Mouse (Mus musculus) heart, postnatal 10 days (tissue): Measurements from ENCODE around the gene Gabbr2. TPM values are rescaled to one million over a fixed set of nuclear protein-coding genes. Genes with fewer than 3 reads are reported as not detected.
A peak's percentile ranks its signal among the peaks of the same experiment; 100 is the strongest.

Experiments
- DNase-seq, 2 experiments: peaks; one replicate each; pipeline ENCODE4 v3.0.0; 2021
- intact Hi-C: fragments of 180-260 bp; cut with DNase I; formaldehyde crosslinking; loops from one replicate; pipeline ENCODE4 v1.15.1; 2025
- total RNA-seq, 2 experiments: library from RNA; stranded (reverse); gene quantifications; 2 replicates each; pipeline ENCODE4 v1.2.3; 2021

The Gabbr2 gene
- total RNA-seq, 2 experiments from 2014 or later: 0.05 to 0.31 TPM

DNA sequence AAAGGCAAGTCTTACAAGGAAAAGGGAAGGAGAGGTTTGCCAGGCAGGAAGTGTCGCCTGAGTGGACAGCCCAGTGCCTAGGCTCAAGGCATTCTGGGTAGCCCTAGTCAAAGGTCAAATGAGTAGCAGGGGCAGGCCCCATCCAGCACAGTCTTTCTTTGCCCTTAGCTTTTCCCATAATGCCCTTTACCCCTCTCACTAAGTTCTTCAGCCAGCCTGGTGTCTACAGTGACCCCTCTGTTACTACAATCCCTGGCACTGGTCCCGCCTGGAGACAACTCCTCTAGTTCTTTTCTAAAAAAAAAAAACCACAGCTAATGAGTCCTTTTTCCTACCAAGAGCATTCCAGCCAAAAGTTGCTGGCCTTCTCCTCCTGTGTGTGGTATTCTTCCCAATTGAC, 122.3 kb downstream of the Gabbr2 start:
- DNase-seq: no peak
- intact Hi-C loops: no loop called here

DNA sequence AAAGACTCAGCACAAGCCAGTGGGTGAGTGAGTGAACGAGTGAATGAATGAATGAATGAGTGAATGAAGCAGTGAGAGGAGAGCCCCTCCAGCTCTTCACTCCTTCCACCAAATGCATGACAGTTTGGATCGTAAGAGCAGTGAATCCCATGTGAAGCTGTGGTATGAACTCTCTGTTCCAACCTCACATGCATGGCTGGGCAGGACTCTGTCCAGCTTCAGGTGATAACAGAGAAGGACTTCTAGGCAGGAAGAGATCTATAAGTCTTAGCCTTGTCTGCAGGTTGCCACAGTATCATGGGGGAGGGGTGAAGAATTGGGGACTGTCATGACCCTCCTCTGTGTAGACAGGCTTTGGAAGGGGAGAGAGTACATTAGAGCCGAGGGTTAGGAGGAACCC, 122.8 kb downstream of the Gabbr2 start:
- intact Hi-C loops: no loop called here

DNA sequence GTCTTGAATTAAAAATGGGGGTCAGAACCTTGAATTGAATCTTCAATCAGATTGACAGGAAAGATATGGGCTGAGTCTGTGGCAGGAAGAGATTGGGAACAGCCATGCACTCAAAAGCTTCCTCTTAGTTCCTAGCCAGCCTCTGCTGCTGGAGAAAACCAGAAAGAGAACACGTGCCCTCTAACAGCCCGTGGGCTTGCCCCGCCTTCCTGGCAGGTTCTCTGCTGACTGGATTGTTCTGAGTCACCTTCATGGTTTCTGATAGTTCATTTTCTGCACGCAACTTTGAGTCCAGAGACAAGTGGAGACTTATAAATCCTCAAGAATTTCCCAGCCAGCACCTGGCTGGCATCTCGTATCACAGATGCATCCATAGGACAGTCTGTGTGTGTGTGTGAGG, 123.5 kb downstream of the Gabbr2 start:
- no peak for DNase-seq
- intact Hi-C loops: no loop called here

More for the DNA sequence above, 122.8 kb downstream of the Gabbr2 start:
- no peak for DNase-seq

DNA sequence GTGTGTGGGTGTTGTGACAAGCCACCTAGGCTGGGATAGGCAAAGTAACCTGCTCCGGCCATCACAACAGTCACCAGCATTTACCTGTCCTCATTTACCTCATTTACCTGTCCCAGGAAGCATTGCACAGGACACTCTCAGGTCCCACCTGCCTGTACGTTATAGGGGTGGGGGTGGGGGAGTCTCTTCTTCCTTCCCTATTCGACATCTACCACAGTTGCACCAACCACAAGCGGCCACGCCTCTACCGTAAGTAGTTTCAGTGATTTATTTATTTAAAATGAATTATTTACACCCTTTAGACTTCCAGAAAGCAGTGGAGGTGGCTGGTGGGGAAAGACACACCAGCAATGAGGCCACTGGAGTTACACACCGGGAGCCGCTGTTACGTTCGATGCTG, 123.9 kb downstream of the Gabbr2 start:
- intact Hi-C loops: no loop called here
- DNase-seq: no peak

DNA sequence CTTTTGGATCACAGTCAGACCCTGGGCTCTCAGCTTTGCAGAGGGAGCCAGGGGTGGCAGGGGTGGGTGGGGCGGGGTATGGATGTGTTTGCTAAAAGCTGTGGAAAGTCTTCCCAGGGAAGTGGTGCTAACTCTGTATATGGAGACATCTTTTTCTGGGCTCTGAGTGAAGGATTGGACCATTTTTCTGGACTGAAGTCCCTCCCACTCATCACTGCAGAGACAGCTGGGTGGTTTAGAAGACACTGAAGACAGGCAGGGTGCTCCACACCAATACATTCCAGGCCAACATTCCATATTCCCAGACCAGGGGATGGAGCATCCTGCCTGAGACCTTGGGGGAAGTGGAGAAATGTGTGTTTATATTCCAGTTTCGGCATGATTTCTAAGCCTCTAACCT, 125.6 kb downstream of the Gabbr2 start:
- intact Hi-C loops: no loop called here
- DNase-seq: no peak

DNA sequence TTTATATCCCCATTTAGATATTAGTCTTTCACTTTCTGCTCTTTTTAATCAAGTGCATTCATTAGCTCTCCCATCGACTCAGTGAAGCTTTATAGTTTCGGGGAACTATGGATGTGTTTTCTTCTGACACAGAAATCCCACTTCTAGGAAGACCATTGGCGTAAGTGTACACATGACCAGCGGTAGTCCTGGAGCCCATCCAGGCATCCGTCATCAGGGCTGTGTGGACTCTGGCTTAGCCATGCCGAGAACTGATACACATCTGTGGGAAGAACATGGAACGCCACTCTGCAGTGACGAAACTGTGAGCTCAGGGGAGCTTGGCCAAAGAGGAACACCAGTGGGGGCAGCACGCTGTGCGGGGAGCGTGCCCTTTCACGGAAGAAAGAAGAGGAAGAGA, 128.0 kb downstream of the Gabbr2 start:
- intact Hi-C loops: no loop called here
- peak in 1 of 2 experiments; percentile 11 for DNase-seq

DNA sequence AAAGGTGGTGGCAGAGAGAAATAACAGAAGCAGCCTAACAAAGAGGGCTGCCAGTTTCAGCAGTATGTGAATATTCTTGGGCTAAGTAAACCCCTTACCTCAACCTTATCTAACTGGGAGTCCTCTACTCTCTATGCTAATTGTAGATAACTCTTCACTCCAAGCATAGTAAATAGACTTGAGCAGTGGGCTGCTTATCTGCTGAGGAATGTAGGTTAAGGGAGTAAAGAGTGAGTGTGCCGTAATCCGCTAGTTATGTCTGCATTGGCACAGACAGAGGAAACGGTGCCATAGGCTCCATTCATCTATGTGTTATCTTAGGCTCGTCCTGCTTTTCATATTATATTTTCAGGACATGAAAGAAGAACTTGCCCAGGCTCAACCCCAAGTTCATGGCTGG, 129.0 kb downstream of the Gabbr2 start:
- intact Hi-C loops: no loop called here
- DNase-seq: no peak

DNA sequence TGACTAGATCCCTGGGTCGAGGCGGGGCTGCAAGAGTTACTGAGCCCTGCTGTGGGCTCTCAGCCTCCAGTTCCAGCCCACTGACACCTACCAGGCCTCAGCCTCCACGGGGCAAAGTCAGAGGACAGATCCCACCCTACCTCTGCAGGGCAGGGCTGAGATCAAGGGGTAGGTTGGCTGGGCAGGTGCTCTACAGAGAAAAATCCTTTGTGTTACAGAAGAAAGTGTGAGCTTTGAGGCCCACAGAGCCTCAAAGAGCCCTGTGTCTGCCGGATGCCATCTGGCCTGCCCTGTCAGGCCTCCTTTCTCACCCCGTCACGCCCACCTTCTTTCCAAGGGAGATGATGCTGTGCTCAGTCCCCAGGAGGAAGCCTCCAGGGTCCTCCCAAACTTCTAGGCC, 131.1 kb downstream of the Gabbr2 start:
- intact Hi-C loops: no loop called here
- DNase-seq: no peak

DNA sequence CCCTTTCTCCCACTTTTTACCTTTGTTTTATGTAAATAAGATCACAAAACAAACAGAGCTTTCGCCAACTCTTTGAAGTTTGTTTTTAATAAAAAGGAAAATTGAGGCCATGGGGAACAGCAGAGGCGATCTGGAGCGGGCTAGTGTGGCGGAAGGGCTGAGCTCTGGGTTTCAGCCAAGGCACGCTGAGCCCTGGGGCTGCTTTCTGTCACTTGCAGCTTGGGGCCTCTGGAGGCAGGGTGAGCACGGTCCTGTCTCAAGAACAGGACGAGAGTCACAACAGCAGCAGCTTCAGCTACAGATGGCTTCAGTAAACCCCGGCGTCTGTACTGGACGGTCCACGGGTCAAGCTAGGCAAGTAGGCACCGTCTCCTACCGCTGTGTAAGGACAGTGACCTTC, 132.8 kb downstream of the Gabbr2 start:
- DNase-seq: peak; percentile 76 to 80
- intact Hi-C loops: no loop called here

DNA sequence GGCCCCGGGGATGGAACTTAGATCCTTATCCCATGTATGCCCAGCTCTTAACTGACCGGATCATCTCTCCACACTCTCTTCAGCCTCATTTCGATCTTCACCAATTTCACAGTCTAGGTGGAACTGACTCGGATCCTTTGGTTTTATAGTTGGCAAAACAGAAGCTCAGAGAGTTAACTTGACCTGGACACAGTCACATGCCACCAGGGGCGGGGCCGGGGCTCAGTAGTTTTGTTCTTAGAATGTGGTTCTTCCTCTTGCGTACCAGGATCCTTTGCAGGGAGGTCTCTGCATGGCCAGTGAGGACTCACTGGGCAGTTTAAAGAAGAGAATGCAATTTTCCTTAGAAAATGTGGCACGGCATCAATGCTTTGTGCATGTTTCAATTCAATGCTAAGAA, 135.5 kb downstream of the Gabbr2 start:
- DNase-seq: no peak
- intact Hi-C loops: no loop called here

DNA sequence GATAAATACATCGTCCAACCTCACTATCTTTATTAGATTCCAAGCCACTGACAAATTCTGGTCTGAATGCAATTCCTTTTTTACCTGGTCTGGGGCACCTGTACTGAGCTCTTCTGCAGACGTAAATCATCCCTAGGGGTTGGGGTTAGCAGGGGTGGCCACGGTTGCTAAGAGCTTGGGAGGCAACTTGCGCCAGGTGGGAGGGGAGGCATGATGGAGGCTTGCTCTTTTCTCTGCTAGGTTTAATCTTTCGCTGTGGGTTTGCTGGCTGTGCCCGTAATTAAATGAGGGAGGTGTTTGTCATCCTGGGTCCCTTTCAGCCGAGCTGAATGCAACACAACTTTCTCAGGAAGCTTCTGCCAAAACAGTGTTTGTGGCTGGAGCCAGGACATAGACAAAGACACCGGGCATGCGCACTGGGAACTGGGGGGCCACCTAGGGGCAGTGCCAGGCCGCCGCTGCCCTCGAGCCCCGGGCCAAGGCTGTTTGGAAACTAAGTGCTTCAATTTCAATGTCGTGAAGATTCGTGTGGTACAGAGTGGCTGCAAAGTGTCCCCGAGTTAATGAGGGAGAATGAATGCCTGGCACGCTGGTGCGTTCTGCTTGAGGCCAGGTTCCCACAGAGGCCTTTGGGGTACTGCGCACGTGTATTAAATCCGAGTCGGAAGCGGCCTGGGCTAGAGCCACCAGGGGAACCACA, 136.8 kb downstream of the Gabbr2 start:
- DNase-seq: no peak
- intact Hi-C loops: no loop called here

DNA sequence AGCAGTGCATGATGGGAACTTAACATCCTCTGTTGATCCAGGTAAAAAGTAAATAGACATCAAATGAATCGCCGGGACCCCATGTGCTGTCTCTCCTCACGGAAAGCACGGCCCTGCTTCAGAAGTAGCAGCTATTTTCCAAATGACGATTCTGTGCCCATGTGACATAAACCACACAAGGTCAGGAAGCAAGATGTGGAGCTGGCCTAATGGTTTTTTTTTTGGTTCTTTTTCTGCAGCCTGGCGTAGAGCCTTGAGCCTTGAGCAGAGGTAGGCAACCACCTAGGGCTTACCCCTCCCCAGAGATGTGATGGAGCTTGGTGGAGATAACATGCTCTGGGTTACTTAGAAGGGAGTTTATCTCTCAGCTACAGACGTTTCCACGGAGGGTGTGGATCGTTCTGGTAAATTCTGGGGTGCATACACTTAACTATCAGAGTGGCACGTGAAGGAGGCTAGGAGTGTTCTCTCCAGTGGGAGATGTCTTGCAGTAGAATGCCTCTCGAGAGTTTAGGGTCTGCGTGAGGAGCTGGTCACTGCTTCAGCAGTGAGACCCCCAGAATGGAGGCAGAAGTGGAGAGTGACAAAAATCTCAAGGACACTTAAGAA, 137.7 kb downstream of the Gabbr2 start:
- DNase-seq: no peak
- intact Hi-C loops: no loop called here

DNA sequence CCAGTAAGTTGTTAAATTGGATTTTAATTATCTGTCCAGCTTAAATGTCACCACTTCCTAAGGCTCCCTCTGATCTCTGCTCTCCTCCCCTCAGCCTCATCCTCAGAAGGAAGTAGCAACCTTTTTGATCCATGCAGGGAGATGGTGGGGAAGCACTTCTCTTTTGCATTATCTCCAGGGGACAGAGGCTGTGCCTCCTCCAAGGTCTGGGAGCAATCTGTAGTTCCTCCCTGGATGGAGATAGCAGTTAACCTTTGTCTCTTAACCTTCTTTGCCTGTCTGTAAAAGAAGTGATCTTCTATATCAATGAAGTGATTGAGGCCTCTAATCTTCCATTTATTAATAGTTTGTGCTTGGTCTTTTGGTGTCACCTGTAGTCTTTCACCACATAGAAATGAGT, 143.9 kb downstream of the Gabbr2 start:
- intact Hi-C loops: no loop called here
- no peak for DNase-seq

DNA sequence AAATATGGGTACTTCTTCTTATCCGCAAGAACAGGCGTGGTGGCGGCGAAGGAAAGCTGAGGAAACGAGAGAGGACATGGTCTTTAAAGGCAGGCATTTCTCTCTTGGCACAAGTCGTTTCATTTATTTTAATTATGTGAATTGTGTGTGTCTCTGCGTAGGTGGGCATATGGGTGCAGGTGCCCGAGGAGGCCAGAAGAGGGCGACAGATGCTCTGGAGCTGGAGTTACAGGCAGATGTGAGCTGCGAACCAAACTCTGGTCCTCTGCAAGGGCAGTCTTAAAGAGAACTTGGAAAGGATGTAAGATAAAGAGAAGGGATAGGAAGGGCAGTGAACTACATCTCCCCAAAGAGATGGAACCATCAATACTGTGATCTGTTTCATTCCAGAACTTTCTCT, 145.3 kb downstream of the Gabbr2 start:
- no peak for DNase-seq
- intact Hi-C loops: no loop called here

DNA sequence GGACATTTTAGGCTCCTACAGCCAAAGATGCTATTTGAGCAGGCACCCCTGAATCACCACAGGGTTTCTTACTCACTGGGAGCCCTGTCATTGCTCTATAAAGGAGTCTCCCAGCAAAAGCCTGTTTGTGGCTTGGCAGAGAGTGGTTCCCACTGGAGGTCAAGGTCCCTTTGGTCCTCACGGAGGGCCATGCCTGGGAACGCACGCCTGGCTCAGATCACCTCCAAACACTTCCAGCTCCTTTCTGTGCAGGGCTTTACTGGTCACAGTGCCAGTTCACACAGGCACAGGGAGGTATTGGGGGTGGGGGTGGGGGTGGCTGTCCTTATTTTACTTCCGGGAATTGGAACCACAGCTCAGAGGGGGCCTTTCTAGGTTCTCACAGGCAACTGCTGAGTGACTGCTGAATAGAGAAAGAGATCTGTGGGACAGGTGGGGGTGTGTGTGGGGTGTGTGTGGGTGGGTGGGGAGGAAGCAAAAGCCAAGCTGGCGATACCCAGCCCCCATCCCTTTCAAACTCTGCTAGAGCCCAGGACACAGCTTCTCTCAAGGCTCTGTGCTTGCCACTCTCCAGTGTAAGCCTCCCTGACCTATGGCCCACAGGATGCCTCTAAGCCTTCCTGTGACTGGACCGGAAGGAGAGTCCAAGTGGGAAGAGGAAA, 146.6 kb downstream of the Gabbr2 start:
- intact Hi-C loops: no loop called here
- DNase-seq: no peak

DNA sequence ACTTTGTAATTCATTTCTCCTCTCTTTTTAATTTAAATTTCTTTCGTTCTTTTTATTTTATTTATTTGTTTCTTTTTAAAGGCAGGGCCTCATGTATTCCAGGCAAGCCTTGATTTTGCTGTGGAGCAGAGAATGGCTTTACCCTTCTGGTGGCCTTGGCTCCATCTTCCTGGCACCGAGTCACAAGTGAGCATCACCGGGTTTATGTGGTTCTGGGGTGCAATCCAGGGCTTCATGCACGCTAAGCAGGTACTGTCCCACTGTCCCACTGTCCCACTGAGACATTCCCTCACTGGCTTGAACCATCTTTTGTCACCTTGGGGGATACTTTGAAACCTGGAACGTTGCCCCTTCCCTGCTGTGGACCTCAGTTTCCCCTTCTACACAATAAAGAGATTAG, 147.1 kb downstream of the Gabbr2 start:
- no peak for DNase-seq
- intact Hi-C loops: no loop called here

DNA sequence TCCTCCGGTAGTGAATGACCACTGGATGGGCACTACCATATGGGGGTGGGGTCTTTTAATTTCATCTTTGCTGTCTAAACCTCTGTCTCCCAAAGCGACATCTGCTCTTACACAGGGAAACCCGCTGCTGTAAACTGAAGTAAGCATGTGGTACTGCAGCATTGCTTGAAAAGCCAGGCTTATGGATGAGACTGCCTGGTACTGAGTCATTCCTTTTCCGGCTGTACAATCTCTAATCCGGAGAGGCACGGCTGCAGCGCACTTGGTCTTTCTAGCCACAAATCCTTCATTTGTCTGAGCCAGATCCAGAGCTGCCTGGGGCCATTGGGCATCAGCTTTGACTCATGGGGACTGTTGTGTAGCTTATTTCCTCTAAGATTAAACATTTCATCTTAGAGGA, 149.1 kb downstream of the Gabbr2 start:
- DNase-seq: no peak
- intact Hi-C loops: no loop called here

DNA sequence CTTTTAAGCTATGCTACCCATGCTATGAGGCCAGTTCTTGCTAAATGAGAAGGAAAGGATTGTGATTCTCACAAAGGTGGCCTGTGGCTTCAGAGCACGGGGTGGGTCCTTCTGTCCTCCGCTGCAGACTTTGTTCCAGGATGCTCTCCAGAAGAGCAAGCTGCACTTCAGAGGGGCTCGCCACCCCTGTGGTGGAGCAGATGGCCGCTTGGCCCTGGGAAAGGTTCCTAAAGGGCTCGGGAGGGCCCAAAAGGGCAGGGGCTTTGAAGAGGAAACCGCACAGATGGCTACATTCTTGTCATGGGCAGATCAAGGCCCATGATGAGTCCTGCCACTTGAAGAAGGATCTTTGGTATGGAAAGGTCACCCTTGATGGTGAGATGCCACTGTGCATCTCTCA, 151.5 kb downstream of the Gabbr2 start:
- no peak for DNase-seq
- intact Hi-C loops: no loop called here

DNA sequence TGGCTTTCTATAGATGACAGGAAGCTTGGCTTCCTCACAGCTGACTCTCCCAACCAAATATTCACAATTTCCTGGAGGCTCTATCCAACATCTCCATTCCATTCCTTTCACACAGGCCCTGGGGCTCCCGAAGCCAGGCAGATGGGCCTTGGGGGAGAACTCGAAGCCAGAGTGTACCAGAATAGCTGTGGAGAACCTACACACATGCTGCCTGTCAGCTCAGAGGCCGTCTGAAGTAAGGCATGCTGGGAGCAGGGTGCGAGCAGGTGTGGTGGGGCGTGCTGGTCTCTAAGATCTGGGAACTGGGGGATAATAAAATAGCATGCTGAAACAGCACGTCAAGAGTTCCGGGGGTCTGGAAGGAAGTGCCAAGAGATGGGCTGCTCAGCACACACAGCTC, 154.3 kb downstream of the Gabbr2 start:
- no peak for DNase-seq
- intact Hi-C loops: no loop called here

DNA sequence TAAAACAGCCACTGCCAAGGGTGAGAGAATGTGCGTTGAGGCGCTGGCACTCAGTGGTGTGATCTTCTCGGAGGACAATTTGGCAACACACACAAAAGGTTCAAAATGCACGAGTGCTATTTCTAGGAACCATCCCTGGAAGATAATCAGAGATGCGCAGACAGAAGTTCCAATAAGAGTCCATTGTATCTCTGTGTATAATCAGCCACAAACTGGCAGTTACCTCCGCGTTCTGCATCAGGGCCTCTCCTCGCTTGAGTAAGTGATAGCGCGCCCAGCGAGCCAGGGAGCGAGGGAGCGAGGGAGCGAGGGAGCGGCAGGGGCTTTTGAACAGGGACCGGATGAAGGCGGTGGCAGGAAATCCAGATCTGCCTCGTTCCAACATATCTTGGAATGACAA, 155.6 kb downstream of the Gabbr2 start:
- DNase-seq: no peak
- intact Hi-C loops: no loop called here

DNA sequence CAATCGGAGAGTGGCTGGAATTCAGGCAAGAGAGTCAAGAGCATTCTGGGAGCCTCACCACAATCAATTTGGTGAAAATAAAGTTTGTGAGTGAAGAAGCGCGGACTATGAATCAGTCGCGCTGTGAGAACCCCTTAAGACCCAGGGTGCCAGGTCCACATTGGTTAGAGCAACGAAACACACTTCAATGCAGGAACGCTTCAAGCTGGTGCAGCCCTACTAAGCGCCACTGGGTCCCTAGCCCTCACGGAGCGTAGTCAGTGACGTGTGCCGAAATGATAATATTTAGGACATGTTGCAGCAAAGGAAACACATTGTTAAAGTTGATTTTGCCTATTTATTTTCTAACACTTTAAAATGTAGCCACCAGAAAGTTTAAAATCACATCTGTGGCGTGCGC, 156.6 kb downstream of the Gabbr2 start:
- intact Hi-C loops: no loop called here
- no peak for DNase-seq

DNA sequence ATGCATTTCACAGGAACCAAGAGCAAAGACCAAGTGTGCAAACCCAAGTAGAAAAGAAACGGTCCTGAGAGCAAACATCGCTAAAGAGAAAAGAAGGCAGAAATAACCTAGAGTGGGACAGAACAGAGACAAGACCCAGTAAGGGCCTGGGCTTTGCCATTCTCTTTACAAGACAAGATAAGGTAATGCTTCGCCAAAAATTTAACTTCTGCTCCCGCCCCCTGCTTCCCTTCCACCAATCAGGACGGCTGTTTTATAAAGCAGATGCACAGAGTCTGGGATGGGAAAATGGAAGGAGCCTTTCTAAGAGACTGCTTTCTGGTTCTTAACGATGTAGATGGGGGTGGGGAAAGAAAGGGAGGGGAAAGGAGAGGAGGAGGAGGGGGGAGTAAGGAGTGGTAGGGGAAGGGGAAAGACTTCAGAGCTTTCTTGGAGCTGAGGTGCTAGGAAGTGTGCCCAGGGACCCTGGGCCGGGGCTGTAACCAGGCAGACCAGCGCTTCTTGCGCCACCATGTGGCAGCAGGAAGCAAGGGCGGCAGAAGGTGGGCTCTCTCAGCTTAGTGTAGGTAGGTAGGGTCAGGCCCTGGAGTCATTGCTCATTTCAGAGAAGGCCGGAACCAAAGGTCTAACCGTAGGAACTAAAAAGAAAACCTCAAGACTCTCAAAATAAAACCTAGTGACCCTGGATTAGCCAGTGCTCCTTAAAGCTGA, 158.7 kb downstream of the Gabbr2 start:
- DNase-seq: no peak
- intact Hi-C loops: no loop called here
